ENCODE assay signal across 12 mouse cellular contexts in the genomic region with DNA sequence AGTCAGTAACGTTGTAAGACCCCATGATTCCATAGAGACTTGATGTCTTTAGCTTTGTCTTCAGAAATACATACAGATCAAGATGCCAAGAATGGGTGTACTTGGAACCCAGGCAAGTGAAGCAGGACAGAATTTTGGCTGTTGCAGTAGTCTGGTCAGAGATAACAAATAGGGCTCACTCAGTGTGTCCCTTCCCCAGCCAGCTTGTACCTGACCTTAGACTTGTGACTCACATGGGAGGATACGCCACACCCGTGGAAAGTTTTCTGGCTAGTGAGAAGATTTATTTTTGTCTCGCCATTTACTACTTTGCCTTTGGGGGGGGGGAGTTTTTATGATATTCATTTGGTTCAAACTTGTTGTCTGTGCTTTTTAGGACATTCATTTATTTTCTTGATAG.
DNase-seq lines count a peak whose midpoint lies in the region; ATAC-seq and TF ChIP-seq lines count a peak whose summit lies in the region.
"Had no signal": no experiment of that assay in that cellular context is flagged by ENCODE, and none has a peak within 500 bp of the region (broad histone marks: within the 10 kb centered on the region; RNA-seq: fewer than 3 reads in every experiment).

No protein-coding gene starts in this region.

- no peak for TF ChIP-seq CTCF in lung, postnatal 0 days (IDR thresholded peaks at IDR 0.05)

- H3K27me3 ChIP-seq in lung, postnatal 0 days (replicated peaks; ENCODE audit: insufficient read depth, low read length), result no peaks in the 10 kb centered on the region
- H3K27me3 ChIP-seq: forebrain, embryonic 13.5 days had no signal

- no peaks in the 10 kb centered on the region for H3K36me3 ChIP-seq in lung, postnatal 0 days (ENCODE audit: insufficient read depth, low read length)

- no peak overlapping the region for H3K9ac ChIP-seq in lung, postnatal 0 days (replicated peaks; ENCODE audit: low read depth)
- H3K9ac ChIP-seq: forebrain, embryonic 13.5 days had no signal

- H3K4me3 ChIP-seq in lung, postnatal 0 days (ENCODE audit: low read depth, low read length), result no peak overlapping the region
- H3K4me3 ChIP-seq: forebrain, embryonic 13.5 days; megakaryocyte, embryonic 14.5 days had no signal

- no peak overlapping the region for H3K4me2 ChIP-seq in lung, postnatal 0 days (replicated peaks; ENCODE audit: low read depth, low read length)
- H3K4me2 ChIP-seq: forebrain, embryonic 13.5 days had no signal

- H3K9me3 ChIP-seq in lung, postnatal 0 days (ENCODE audit: low read length), result no peaks in the 10 kb centered on the region
- H3K9me3 ChIP-seq: forebrain, embryonic 13.5 days; megakaryocyte, embryonic 14.5 days had no signal

- no peaks in the 10 kb centered on the region for H3K4me1 ChIP-seq in lung, postnatal 0 days (ENCODE audit: insufficient read depth, low read depth, low read length)
- H3K4me1 ChIP-seq: megakaryocyte, embryonic 14.5 days had no signal

- no peak for TF ChIP-seq EP300 in lung, postnatal 0 days (IDR thresholded peaks at IDR 0.05)

- WGBS in lung, postnatal 0 days, result 43% methylated on average over 4 of the region's 4 CpGs

- peak; percentile 58; the same call in 1 of the 2 replicates for ATAC-seq in lung, postnatal 0 days
- ATAC-seq in activated CD4-positive, CD25-positive, alpha-beta regulatory T cell, adult 4 months, result no peak
- ATAC-seq: forebrain, embryonic 13.5 days had no signal

- DNase-seq in ovary, adult 18-20 months (ENCODE audit: low spot score), result peak; percentile 65
- no peak for DNase-seq in ovary, postnatal 14 days (ENCODE audit: low spot score)
- DNase-seq in adrenal gland, postnatal 36 days, result peak; percentile 68 to 73
- peak; percentile 14 for DNase-seq in heart, postnatal 4 days
- peak; percentile 21 for DNase-seq in lung, postnatal 0 days (ENCODE audit: low spot score)
- no peak for DNase-seq in layer of hippocampus, adult 18-20 months (ENCODE audit: low spot score in 2 of 2)
- no peak for DNase-seq in frontal cortex, adult 2 months (ENCODE audit: extremely low spot score in 1 of 2, low spot score in 1 of 2)
- DNase-seq: cerebellum, adult 2 months; right cerebral cortex, postnatal 25 days had no signal

- H3K27ac ChIP-seq in lung, postnatal 0 days (ENCODE audit: low read length), result no peak overlapping the region
- H3K27ac ChIP-seq: forebrain, embryonic 13.5 days had no signal

Comparison
In these comparisons a context has a peak if more than half of its experiments do, and no peak if none do; other contexts are left out.
1. DNase-seq: peak in ovary, adult 18-20 months (single experiment), adrenal gland, postnatal 36 days (2 of 2), heart, postnatal 4 days (single experiment) and lung, postnatal 0 days (single experiment); none in ovary, postnatal 14 days (single experiment), layer of hippocampus, adult 18-20 months (0 of 2) and frontal cortex, adult 2 months (0 of 2).